Mouse (Mus musculus) embryonic facial prominence, embryonic 14.5 days (tissue): ENCODE data around the gene Cryge. TPM values are rescaled to one million over a fixed set of nuclear protein-coding genes. Genes with fewer than 3 reads are reported as not detected.

Source experiments
- polyA plus RNA-seq: library from polyadenylated mRNA; unstranded; fragments of >200 nt; fragmentation: Nextera tagmentation; extraction: Ambion mirVana; gene quantifications from 2 replicates; pipeline ENCODE4 v1.2.1, GENCODE M21; 2014

Cryge gene
- polyA plus RNA-seq, 1 experiment from 2014 or later: 0.29 TPM

Other genes with a start within 250 kb of the Cryge start
- 5.6 and 6.0 TPM in 2 replicates for gene Plekhm3, start 94.3 kb downstream of the Cryge start, polyA plus RNA-seq
- 0.17 and 0.25 TPM in 2 replicates for gene Akr1cl, start 18.4 kb downstream of the Cryge start, polyA plus RNA-seq
- gene Crygd, start 12.3 kb upstream of the Cryge start, polyA plus RNA-seq: not detected in 2 replicates
- 0.37 TPM in 1 of 2 replicates, not detected in the other for gene Crygc, start 22.5 kb upstream of the Cryge start, polyA plus RNA-seq
- 0.35 TPM in 1 of 2 replicates, not detected in the other for gene Crygb, start 31.1 kb upstream of the Cryge start, polyA plus RNA-seq
- not detected in 2 replicates for gene Cryga, start 52.2 kb upstream of the Cryge start, polyA plus RNA-seq
- gene Gm28845, start 68.4 kb upstream of the Cryge start, polyA plus RNA-seq: not detected in 2 replicates
- gene D630023F18Rik, start 72.1 kb upstream of the Cryge start, polyA plus RNA-seq: 0.31 and 0.64 TPM in 2 replicates
- gene Idh1, start 135.4 kb upstream of the Cryge start, polyA plus RNA-seq: 145 and 165 TPM in 2 replicates
- gene Pikfyve, start 135.5 kb upstream of the Cryge start, polyA plus RNA-seq: 14.8 and 14.9 TPM in 2 replicates
- gene Pth2r, start 230.9 kb upstream of the Cryge start, polyA plus RNA-seq: 0.10 and 0.18 TPM in 2 replicates